Mouse (Mus musculus): ENCODE measurements around the gene Hoxb7.

The Hoxb7 gene

DNA sequence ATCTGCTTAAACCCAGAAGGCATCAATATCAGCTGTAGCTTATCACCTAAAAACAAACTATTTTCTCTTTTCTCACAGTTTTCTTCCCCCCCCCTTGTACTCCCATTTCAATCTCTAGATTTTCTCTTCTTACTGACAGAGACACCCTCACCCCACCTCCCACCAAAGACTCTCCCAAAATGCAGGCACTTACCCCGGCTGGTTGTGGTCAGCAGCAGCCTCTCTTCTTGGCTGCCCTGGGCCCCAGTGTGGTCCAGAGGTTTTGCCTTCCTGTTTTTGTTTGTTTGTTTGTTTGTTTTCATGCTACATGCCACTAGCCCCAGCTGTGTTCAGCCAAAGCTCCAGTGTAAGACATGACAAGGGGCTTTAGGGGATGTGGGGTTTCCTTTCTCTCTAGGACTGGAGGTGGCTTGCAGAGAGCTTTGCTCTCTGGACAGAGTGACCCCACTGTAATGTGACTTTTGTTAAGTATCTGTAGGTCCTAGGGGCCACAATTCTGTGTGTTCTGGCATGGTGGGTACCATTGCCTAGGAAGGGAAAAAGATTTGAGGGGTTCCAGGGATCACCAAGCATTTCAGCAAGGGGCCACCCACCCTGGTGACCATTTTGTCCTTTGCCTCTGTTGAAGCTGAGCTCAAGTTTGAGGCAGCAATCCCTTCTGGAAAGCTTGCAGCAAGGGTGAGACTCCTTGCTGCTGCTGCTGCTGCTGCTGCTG, 18.2 kb upstream of the Hoxb7 start:
- no peak for DNase-seq (ENCODE audit: low spot score in 2 of 2)

DNA sequence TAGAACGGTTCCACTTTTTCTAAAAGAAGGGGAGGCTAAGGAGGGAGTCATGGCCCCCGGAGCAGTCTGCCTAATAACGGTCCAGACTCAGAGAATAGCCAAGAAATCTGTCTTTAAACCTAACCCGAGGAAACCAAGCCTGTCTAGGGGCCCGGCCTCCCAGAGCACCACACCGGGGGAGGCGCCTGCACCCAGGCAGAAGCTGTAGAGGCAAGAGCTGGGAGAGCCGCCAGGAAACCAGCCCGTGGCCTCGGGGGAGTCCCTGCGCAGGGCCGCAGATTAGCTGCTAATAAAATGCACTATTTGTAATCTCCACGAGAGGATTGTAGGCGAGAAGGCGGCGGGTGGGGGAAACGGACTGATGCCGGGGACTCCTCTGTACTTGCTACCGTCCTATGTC, 16.6 kb upstream of the Hoxb7 start:
- DNase-seq (ENCODE audit: low spot score in 2 of 2), result no peak

DNA sequence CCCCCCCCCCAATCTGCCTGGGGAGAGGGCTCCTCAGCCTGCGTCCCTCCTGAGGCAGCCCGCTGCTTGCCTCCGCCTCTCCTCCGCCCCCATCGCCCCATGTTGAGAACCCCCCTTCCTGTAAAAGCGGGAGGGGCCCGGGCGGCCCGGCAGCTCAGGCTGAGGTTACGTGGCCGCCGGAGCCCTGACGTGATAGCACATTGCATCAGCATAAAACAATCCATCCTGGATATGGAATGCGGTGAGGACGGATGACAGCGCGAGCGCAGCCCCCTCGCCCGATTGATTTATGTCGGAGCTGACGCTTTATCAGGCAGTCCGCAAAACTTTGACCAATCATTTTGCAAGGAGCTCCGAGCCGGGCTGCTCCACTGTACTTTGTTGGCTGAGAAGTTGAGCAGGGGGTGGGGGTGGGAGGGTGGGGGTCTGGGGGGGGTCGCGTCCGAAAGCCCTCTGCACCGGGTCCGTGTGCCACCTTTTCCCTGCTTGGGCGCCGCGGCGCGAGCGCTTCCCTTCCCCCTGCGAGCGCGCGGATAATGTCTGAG, 15.4 kb upstream of the Hoxb7 start, which contains the start of gene Hoxb9:
Gene Hoxb9 (plus strand): TSS at position 462 of the 545 bp plus-strand sequence.
- no peak for DNase-seq (ENCODE audit: low spot score in 2 of 2)

DNA sequence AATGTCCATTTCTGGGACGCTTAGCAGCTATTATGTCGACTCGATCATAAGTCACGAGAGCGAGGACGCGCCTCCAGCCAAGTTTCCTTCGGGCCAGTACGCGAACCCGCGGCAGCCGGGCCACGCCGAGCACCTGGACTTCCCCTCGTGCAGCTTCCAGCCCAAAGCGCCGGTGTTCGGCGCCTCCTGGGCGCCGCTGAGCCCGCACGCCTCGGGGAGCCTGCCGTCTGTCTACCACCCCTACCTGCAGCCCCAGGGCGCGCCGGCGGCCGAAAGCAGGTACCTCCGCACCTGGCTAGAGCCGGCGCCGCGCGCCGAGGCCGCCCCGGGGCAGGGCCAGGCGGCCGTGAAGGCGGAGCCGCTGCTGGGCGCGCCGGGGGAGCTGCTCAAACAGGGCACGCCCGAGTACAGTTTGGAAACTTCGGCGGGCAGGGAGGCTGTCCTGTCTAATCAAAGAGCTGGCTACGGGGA, 14.8 kb upstream of the Hoxb7 start:
- DNase-seq (ENCODE audit: low spot score in 2 of 2), result no peak

DNA sequence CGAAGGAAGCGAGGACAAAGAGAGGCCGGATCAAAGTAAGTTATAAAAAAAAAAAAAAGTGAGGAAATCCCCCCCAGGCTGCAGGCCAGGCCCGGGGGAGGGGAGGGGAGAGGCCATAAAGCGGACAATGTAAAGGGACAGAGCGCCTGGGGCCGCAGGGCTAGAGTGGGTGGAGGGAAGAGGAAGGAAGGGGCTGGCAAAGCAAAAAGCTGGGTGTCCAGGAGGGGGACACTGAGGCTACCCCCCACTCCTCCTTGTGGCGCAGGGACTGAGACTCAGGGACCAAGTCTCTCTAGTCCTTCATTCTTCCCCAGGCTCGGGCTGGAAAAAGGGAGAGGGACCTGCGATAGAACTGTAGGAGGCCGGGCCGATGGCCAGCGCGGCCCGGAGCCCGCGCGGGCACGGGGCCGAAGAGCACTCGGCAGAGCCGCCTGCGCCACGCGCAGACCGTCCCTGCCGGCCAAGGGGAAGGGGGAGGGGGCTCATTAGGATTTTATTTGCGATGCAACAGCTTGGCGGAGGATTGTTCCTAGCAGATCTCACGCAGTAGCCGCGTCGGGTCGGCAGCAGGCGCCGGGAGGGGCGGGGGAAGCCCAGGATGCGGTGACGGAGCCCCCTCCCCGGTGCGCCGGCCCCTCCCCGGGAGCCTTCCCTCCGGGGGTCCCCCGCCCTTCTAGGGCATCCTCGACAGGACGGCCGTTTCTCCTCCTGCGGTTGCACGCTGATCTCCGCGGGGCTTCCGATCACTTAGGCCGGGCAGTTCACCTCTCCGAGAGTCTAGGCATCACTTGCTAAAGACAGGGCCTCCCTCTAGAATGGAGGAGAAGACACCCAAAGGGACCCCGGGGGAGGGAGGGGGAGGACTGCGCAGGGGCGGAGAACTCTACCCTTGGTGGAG, 14.2 kb upstream of the Hoxb7 start:
- DNase-seq (ENCODE audit: low spot score in 2 of 2), result no peak

DNA sequence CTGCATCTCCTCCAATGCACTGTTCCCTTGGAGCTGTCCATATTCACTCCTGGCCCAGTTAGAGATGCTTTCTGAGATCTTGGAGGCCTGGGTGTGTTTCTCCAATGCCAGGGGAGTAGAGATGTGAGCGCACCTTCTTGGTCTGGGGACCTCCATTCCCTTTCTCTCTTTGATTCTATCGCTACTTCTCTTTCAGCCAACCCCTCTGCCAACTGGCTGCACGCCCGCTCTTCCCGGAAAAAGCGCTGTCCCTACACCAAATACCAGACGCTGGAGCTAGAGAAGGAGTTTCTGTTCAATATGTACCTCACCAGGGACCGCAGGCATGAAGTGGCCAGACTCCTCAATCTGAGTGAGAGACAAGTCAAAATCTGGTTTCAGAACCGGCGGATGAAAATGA, 12.0 kb upstream of the Hoxb7 start:
- no peak for DNase-seq (ENCODE audit: low spot score in 2 of 2)

DNA sequence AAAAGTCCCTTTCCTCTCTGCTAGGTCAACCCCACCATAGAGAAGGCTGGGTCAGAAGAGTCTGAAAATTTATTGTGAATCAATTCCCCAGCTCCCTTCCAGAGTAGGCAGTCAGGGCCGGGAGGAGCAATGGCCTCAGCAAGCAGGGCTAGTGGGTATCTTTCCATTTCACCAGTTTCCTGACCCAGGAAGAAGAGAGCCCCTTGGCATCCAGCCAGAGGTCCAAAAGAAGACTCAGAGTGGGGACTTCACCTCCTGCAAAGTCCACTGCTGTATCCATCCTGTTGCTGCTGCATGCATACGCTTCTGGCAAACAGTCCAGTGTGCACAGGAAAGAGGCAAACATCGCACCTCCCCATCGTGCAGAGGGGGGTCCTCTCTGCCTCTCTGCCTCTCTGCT, 10.5 kb upstream of the Hoxb7 start:
- no peak for DNase-seq (ENCODE audit: low spot score in 2 of 2)

DNA sequence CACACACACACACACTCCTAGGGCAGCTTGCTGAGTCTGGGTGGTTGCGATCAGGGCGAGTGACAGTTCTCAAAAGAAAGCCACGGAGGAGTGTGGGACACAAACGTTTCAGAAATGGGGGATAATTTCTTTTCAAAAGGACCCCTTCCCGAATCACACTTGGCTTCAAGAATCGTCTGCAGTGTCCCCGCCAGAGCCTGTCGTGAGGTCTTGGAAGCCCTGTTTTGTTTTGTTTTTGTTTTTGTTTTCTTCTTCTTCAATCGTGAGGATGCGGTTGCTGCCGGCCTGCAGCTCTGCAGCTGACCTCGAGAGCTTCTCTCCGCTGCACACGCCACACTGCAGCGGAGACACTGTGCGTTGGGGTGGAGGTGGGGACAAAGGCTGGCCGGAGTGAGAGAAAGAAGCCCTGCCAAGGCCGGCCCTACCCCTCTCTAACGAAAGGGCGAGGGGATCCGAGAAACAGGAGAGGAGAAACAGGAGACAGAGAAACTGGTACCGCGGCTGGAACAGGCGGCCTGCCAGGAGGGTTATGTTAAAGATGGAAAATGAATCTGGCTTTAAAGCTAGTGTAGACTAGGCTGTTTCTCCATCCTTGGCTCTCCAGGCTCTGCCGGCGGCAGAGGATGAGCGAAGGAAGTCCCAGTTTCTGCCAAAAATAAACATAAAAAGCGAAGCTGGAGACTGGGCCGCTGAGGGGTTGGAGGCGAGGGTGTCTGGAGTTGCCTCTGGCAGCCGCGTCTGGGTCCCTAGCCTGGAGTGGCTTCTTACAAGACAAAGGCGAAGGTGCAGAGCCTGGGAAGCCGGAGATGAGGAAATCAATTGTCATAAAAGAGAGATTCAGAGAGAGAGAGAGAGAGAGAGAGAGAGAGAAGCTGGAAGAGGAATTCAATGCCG, 9.0 kb upstream of the Hoxb7 start:
- DNase-seq (ENCODE audit: low spot score in 2 of 2), result no peak

DNA sequence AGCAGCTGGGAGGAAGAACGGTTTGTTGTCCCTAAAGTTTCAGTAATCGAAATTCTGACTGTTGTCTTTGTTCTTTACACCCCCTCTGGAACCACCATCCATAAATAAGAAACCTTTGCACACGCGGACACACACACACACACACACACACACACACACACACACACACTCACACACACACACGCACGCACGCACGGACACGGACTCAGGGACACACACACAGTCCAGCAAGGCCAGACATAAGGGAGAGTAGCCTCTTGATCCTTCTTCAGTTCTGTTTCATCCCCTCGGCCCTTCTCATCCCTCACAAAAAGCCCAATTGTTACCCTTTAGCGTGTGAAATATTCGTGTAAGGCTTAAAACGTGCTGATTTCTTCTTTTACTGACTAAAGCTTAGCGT, 8.1 kb upstream of the Hoxb7 start:
- no peak for DNase-seq (ENCODE audit: low spot score in 2 of 2)

DNA sequence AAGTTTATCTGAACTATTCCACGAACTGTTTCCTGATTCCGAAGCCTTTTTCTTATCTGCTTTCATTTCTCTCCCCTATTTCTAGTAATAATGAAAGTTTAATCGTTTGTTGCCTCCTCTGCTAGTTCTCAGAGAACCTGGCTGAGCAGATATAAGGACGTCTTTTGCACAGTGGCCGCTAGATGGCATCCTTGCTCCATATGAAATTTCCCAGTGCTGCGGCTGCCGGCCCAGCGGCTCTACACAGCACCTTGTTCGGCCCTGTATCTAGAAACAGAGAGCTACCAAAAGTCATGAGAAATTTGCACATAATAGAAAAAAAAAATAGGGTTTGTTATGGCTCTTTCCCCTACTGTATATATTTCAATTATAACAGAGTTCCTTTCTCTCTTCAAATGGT, 7.7 kb upstream of the Hoxb7 start:
- DNase-seq (ENCODE audit: low spot score in 2 of 2), result peak; percentile 36 to 76

DNA sequence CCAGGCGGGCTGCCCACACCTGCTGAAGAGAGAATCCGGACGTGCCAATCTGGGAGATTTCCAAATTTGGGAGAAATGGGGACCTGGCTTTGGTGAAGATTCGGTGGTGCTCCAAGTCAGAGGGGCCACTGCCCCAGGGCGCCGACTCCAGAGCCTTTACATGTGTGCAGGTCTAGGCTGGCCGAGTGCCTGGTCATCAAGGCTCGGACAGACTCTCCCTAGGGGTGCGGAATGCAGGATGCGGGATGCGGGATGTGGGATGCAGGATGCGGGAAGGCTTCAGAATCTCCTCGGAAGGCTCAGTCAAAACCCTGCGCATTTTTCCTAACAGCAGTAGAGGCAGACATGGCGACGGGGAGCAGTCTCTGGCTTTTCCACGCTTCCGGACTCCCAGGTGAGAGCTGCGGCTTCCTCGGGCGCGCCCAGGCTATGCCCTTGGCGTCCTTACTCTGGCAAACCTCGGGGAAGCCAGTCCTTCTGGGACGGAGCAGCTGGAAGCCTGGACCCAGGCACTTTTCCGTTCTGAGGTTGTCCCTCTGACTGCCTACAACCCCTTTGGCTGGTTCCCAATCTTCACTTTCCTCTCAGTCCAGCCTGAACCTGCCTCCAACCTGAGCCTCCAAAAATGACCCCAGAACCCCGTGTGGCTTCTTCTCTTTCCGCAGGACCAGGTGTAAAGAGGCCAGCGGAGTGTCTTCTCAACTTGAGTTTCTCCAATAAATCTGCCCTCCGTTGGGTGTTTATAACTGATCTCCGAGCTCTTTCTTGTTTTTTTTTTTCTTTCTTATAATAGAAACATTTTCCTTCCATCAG, 6.8 kb upstream of the Hoxb7 start:
- no peak for DNase-seq (ENCODE audit: low spot score in 2 of 2)

DNA sequence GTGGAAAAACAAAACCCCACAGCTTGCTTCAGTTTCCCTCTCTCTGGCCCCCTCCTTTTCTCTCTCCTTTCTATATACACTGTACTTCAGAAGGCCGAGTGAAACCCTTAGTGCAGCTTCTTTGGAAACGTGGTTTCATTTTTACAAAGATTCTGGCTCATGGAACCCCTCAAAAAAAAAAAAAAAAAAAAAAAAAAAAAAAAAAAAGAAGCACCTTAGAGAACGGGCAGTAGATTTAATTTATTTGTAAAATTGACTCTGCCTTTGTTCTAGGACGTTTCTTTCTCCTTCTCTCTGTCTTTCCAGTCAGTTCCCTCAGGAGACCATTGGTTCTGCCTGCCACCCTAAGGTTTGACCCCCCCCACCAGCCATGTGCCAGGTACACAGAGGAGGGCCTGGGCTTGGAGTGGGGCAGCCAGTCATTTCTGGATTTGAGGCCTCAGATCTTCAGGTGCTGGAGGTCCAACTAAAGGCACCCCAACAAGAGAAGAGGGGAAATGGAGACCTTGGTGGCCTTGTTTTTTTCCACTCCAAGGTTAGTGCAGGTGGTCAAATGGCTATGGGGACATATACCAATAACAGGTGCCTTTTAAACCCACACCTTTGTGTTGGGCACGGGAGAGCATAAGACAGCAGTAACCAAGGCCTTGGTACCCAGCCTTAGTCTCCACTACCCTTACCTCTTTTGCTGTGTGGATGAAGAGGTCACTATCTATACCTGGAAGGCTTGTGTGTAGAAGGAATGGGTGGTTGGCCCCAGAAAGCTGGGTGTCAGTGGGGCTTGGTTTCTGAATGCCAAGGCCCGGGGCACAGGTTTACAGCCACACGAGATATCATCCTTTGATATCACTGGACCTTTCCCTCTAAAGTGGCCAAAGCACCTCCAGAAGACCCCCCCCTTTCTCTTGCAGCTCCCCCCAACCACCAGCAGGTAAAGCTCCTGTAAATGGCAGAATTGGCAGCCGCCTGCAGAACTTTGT, 5.7 kb upstream of the Hoxb7 start:
- DNase-seq (ENCODE audit: low spot score in 2 of 2), result no peak

DNA sequence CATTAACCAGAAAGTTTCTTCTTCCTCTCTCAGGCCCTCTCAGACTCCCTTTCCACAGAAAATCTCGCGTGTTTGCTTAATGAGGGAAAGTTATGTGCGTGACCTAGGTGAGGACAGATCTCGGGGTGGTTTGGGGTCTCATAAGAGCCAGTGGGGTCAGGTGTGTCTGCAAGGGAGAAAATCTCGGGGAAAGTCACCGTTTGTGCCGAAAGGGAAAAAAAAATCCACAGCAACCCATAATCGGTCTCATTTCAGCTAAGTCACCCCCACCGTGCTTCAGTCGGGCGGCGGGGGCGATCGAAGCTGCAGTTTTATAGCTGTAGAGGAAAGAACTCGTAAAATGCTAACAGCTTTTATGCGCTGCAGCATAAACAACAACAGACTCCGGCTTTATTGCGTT, 5.0 kb upstream of the Hoxb7 start:
- DNase-seq (ENCODE audit: low spot score in 2 of 2), result no peak

DNA sequence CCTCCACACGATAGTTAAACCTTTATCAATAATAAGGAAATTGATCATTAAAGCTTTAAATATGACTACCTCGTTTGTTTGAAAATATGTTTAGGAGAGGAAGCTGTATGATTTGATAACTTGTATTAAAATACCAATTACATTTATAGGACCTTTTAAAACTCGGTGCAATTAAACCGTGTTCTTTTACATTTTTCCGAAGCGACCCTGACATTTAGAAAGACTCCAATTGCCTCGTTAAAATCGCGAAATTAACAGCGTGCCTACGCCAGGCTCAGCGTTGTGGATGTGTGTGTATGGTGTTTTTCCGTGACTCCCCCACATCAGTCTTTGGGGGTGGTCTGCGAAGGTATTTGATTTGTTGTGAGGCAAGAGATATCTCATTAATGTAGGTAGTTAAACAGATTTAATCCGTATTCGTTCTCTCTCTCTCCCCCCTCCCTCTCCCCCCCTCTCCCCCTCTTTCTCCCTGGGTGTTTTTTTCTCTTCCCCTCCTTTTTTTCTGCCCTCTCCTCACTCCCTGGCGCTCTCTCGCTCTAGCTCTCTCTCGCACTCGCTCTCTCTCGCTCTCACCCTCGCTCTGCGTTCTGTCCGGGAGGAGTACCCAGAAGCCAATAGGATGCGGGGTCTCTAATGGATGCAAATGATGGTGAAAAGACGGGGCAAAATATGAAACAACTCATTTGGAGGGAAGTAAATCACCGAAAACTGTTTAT, 4.4 kb upstream of the Hoxb7 start, which contains the start of gene Hoxb8:
Gene Hoxb8 (plus strand): TSS at position 51 of the 716 bp plus-strand sequence.
- DNase-seq (ENCODE audit: low spot score in 2 of 2), result no peak

DNA sequence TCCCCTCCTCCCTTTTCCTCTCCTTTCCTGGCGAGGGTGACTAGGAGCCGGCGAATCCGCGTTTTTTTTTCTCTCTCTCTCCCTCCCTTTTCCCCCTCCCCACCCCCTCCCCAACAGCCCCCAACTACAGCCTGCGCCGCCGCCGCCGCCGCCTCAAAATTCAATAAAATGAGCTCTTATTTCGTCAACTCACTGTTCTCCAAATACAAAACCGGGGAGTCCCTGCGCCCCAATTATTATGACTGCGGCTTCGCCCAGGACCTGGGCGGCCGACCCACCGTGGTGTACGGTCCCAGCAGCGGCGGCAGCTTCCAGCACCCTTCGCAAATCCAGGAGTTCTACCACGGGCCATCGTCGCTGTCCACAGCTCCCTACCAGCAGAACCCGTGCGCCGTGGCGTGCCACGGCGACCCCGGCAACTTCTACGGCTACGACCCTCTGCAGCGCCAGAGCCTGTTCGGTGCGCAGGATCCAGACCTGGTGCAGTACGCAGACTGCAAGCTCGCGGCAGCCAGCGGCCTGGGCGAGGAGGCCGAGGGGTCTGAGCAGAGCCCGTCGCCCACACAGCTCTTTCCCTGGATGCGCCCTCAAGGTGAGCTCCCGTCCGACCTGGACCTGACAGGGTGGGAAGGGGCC, 3.5 kb upstream of the Hoxb7 start:
- DNase-seq (ENCODE audit: low spot score in 2 of 2), result no peak

DNA sequence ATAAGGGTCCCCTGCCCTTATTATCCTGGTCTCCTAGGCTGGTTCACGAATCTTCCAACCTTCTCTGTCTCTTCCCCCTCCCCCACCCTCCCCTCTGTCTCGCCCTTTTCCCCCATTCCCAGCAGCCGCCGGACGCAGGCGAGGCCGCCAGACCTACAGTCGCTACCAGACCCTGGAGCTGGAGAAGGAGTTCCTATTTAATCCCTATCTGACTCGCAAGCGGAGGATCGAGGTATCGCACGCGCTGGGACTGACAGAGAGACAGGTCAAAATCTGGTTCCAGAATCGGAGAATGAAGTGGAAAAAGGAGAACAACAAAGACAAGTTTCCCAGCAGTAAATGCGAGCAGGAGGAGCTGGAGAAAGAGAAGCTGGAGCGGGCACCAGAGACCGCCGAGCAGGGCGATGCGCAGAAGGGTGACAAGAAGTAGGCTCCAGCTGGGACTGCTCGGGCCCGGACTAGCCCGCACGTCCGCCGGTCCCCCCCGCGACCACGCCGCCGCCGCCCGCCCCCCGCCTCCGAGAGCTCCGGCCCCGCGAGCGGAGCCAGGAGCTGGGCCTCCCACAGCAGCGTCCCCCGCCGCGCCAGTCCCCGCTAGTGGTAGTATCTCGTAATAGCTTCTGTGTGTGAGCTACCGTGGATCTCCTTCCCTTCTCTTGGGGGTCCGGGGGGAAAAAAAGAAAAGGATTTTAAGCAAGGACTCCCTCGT, 2.2 kb upstream of the Hoxb7 start:
- DNase-seq (ENCODE audit: low spot score in 2 of 2), result peak in 1 of 2 experiments; percentile 18

All from thymus, postnatal 10 days (tissue).